In the genomic region with DNA sequence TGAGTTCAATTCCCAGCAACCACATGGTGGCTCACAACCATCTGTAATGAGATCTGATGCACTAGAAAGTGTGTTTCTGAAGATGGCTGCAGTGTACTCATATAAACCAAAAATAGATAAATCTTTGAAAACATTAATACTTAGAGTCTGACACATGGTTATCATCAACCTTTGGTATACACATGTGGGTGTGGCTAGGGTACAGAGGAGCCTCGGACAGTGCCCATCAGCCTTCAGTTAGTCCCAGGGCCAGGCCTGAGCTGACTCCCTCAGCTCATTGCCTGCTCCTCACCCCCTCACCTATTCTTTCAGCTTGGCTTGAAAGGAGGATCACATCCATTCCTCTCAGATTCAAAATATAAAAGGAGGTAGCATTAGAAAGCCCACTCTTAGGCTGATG, we compare ENCODE assay signal across 19 mouse cellular contexts. TPM values are rescaled to one million over a fixed set of nuclear protein-coding genes. Genes with fewer than 3 reads are reported as not detected.
A peak's percentile ranks its signal among the peaks of the same experiment; 100 is the strongest.
DNase-seq lines count a peak whose midpoint lies in the region; ATAC-seq and TF ChIP-seq lines count a peak whose summit lies in the region.
"Had no signal": no experiment of that assay in that cellular context is flagged by ENCODE, and none has a peak within 500 bp of the region (broad histone marks: within the 10 kb centered on the region; RNA-seq: fewer than 3 reads in every experiment).

No protein-coding gene starts in this region.

- H3K4me1 ChIP-seq in heart, embryonic 14.5 days (ENCODE audit: control insufficient read depth in 2 of 2, insufficient read depth in 2 of 2, low read length in 2 of 2), result peaks cover 14 to 17% of the 10 kb centered on the region in 2 experiments
- peaks cover 16% of the 10 kb centered on the region for H3K4me1 ChIP-seq in kidney, embryonic 15.5 days
- H3K4me1 ChIP-seq in lung, embryonic 16.5 days (replicated peaks; ENCODE audit: control insufficient read depth, insufficient read depth, low read length), result peaks cover 20% of the 10 kb centered on the region
- H3K4me1 ChIP-seq in lung, adult 2 months (ENCODE audit: control insufficient read depth, insufficient read depth, low read length), result peaks cover 4% of the 10 kb centered on the region; the same call in 1 of the 2 replicates
- no peaks in the 10 kb centered on the region for H3K4me1 ChIP-seq in small intestine, adult 2 months (ENCODE audit: control insufficient read depth, insufficient read depth, insufficient read length, low read length)
- H3K4me1 ChIP-seq: forebrain, embryonic 15.5 days had no signal

- WGBS in heart, embryonic 14.5 days, result 68% methylated on average over 1 of the region's 1 CpGs
- 85% methylated on average over 1 of the region's 1 CpGs for WGBS in kidney, embryonic 15.5 days
- WGBS in lung, embryonic 16.5 days, result 72% methylated on average over 1 of the region's 1 CpGs
- WGBS in lung, adult 2 months, result 74% methylated on average over 1 of the region's 1 CpGs
- WGBS in small intestine, adult 2 months, result 31% methylated on average over 1 of the region's 1 CpGs

- H3K4me2 ChIP-seq in heart, embryonic 14.5 days (ENCODE audit: low read length), result no peak overlapping the region
- H3K4me2 ChIP-seq in kidney, embryonic 15.5 days, result no peak overlapping the region
- no peak overlapping the region for H3K4me2 ChIP-seq in lung, embryonic 16.5 days (ENCODE audit: low read depth, low read length)
- H3K4me2 ChIP-seq: forebrain, embryonic 15.5 days; limb, embryonic 15.5 days had no signal

- DNase-seq in heart, postnatal 14 days, result no peak
- DNase-seq in kidney, adult 8-10 months, result no peak
- no peak for DNase-seq in lung, adult 2 months
- DNase-seq in urinary bladder, postnatal 4 days (ENCODE audit: low spot score in 2 of 2), result no peak
- DNase-seq: cerebellum, adult 8-10 months had no signal

- no peak for TF ChIP-seq POLR2A in lung, adult 2 months (IDR thresholded peaks at IDR 0.05; ENCODE audit: borderline replicate concordance, extremely low read depth, low read depth, low read length)
- no peak for TF ChIP-seq POLR2A in small intestine, adult 2 months (IDR thresholded peaks at IDR 0.05; ENCODE audit: low read depth, low read length)

- H3K9me3 ChIP-seq in heart, embryonic 14.5 days (ENCODE audit: control insufficient read depth, low read length), result no peaks in the 10 kb centered on the region
- H3K9me3 ChIP-seq in kidney, embryonic 15.5 days (replicated peaks), result no peaks in the 10 kb centered on the region
- no peaks in the 10 kb centered on the region for H3K9me3 ChIP-seq in lung, embryonic 16.5 days (ENCODE audit: control insufficient read depth, low read length)
- H3K9me3 ChIP-seq: forebrain, embryonic 15.5 days; limb, embryonic 15.5 days had no signal

- intact Hi-C loops in heart, postnatal 14 days (cut with DNase I), result no loop called here

- no peak overlapping the region for H3K4me3 ChIP-seq in heart, embryonic 14.5 days (ENCODE audit: control insufficient read depth in 1 of 2, insufficient read depth in 1 of 2, low read depth in 1 of 2, low read length in 2 of 2)
- H3K4me3 ChIP-seq in kidney, embryonic 15.5 days (replicated peaks), result no peak overlapping the region
- H3K4me3 ChIP-seq in lung, embryonic 16.5 days (ENCODE audit: low read length), result no peak overlapping the region
- no peak overlapping the region for H3K4me3 ChIP-seq in lung, adult 2 months (replicated peaks; ENCODE audit: extremely low read depth, low read depth, low read length)
- H3K4me3 ChIP-seq in small intestine, adult 2 months (ENCODE audit: low read depth, low read length), result no peak overlapping the region
- H3K4me3 ChIP-seq: erythroblast, embryonic 14.5 days; forebrain, embryonic 15.5 days; limb, embryonic 15.5 days had no signal

- no peak overlapping the region for H3K9ac ChIP-seq in heart, embryonic 14.5 days (ENCODE audit: low read length)
- no peak overlapping the region for H3K9ac ChIP-seq in kidney, embryonic 15.5 days
- no peak overlapping the region for H3K9ac ChIP-seq in lung, embryonic 16.5 days (ENCODE audit: low read length)
- H3K9ac ChIP-seq: forebrain, embryonic 15.5 days; limb, embryonic 15.5 days had no signal

- no peak for TF ChIP-seq CTCF in lung, adult 2 months (IDR thresholded peaks at IDR 0.05; ENCODE audit: insufficient read depth, low read length)
- TF ChIP-seq CTCF in small intestine, adult 2 months (IDR thresholded peaks at IDR 0.05; ENCODE audit: extremely low read depth, insufficient read length, insufficient replicate concordance, low read depth, low read length), result no peak

- H3K36me3 ChIP-seq in heart, embryonic 14.5 days (ENCODE audit: control insufficient read depth, insufficient read depth, low read length), result no peaks in the 10 kb centered on the region
- no peaks in the 10 kb centered on the region for H3K36me3 ChIP-seq in kidney, embryonic 15.5 days
- no peaks in the 10 kb centered on the region for H3K36me3 ChIP-seq in lung, embryonic 16.5 days (ENCODE audit: control insufficient read depth, insufficient read depth, low read length)
- no peaks in the 10 kb centered on the region for H3K36me3 ChIP-seq in small intestine, adult 2 months (ENCODE audit: control insufficient read depth, insufficient read depth, low read length)
- H3K36me3 ChIP-seq: forebrain, embryonic 15.5 days; limb, embryonic 15.5 days had no signal

- no peaks in the 10 kb centered on the region for H3K27me3 ChIP-seq in heart, embryonic 14.5 days (ENCODE audit: control insufficient read depth, insufficient read depth, low read length)
- no peaks in the 10 kb centered on the region for H3K27me3 ChIP-seq in kidney, embryonic 15.5 days
- no peaks in the 10 kb centered on the region for H3K27me3 ChIP-seq in lung, embryonic 16.5 days (ENCODE audit: control insufficient read depth, insufficient read depth, low read depth, low read length)
- H3K27me3 ChIP-seq in small intestine, adult 2 months (ENCODE audit: control insufficient read depth, insufficient read depth, low read length), result no peaks in the 10 kb centered on the region
- H3K27me3 ChIP-seq: forebrain, embryonic 15.5 days; limb, embryonic 15.5 days; Patski had no signal

- no peak for ATAC-seq in heart, embryonic 14.5 days (ENCODE audit: insufficient number of reproducible peaks, insufficient read depth, low FRiP score, low read depth)
- no peak for ATAC-seq in kidney, embryonic 15.5 days (replicated peaks; ENCODE audit: low FRiP score)
- no peak for ATAC-seq in lung, embryonic 16.5 days (ENCODE audit: low read depth)
- ATAC-seq: forebrain, embryonic 15.5 days; hindbrain, embryonic 16.5 days; Patski had no signal

- H3K27ac ChIP-seq in heart, embryonic 14.5 days (replicated peaks in 1 of 2; ENCODE audit: control insufficient read depth in 1 of 2, insufficient read depth in 1 of 2, low read depth in 2 of 2, low read length in 2 of 2), result peak overlapping the region; percentile 75 to 87
- H3K27ac ChIP-seq in kidney, embryonic 15.5 days, result peak overlapping the region; percentile 71
- peak overlapping the region; percentile 85 for H3K27ac ChIP-seq in lung, embryonic 16.5 days (ENCODE audit: low read length)
- peak overlapping the region; percentile 4; the same call in 1 of the 2 replicates for H3K27ac ChIP-seq in small intestine, adult 2 months (ENCODE audit: insufficient read depth, low read depth, low read length)
- H3K27ac ChIP-seq: forebrain, embryonic 15.5 days had no signal

RNA-seq across cellular contexts. Expression of gene Wdr86, which starts 8.0 kb away (rescaled TPM):
- 7.7 and 9.6 TPM in 2 replicates for polyA plus RNA-seq in heart, embryonic 14.5 days (2014; fragmentation: Nextera tagmentation; extraction: Ambion mirVana)
- 1 to 10 TPM in 1 of 2 experiments, under 1 TPM in 1; 0.78 to 1.0 TPM for total RNA-seq in heart, postnatal 14 days (2021)
- 28.4 and 32.4 TPM in 2 replicates for polyA plus RNA-seq in kidney, embryonic 15.5 days (2015; fragmentation: Nextera tagmentation; extraction: Ambion mirVana)
- 30.5 and 31.5 TPM in 2 replicates for polyA plus RNA-seq in lung, embryonic 16.5 days (2015; fragmentation: Nextera tagmentation; extraction: Ambion mirVana)
- 2.6 and 3.4 TPM in 2 replicates for polyA plus RNA-seq in lung, adult 2 months (2012; rRNA removed)
- polyA plus RNA-seq in small intestine, adult 2 months (2012; rRNA removed), result 1.3 and 2.5 TPM in 2 replicates
- polyA plus RNA-seq: erythroblast, embryonic 14.5 days; Patski had no signal

RNA-seq across cellular contexts. Expression of gene Crygn, which starts 19.3 kb away (rescaled TPM):
- polyA plus RNA-seq in heart, embryonic 14.5 days (2014; fragmentation: Nextera tagmentation; extraction: Ambion mirVana), result 1.5 TPM in 1 of 2 replicates, not detected in the other
- total RNA-seq in heart, postnatal 14 days (2021), result 1 to 10 TPM in 1 of 2 experiments, not detected in 1; 2.8 TPM
- 2.0 and 3.4 TPM in 2 replicates for polyA plus RNA-seq in kidney, embryonic 15.5 days (2015; fragmentation: Nextera tagmentation; extraction: Ambion mirVana)
- polyA plus RNA-seq in lung, embryonic 16.5 days (2015; fragmentation: Nextera tagmentation; extraction: Ambion mirVana), result 3.2 and 3.4 TPM in 2 replicates
- 0.27 and 0.28 TPM in 2 replicates for polyA plus RNA-seq in lung, adult 2 months (2012; rRNA removed)
- 0.37 TPM in 1 of 2 replicates, not detected in the other for polyA plus RNA-seq in small intestine, adult 2 months (2012; rRNA removed)
- total RNA-seq: granulocyte monocyte progenitor cell, adult 5-6 weeks; left cerebral cortex, postnatal 25 days; megakaryocyte progenitor cell, adult 5-6 weeks; neutrophil, adult 5-6 weeks had no signal
- polyA plus RNA-seq: embryonic facial prominence, embryonic 11.5 days; erythroblast, embryonic 14.5 days; Patski had no signal

RNA-seq across cellular contexts. Expression of gene Nub1, which starts 53.2 kb away (rescaled TPM):
- 27.5 and 28.0 TPM in 2 replicates for polyA plus RNA-seq in heart, embryonic 14.5 days (2014; fragmentation: Nextera tagmentation; extraction: Ambion mirVana)
- 10 to 100 TPM; 28.5 to 31.1 TPM for total RNA-seq in heart, postnatal 14 days (2021)
- 40.3 and 41.2 TPM in 2 replicates for polyA plus RNA-seq in kidney, embryonic 15.5 days (2015; fragmentation: Nextera tagmentation; extraction: Ambion mirVana)
- 39.0 and 40.0 TPM in 2 replicates for polyA plus RNA-seq in lung, embryonic 16.5 days (2015; fragmentation: Nextera tagmentation; extraction: Ambion mirVana)
- 49.0 and 59.9 TPM in 2 replicates for polyA plus RNA-seq in lung, adult 2 months (2012; rRNA removed)
- 15.4 and 44.1 TPM in 2 replicates for polyA plus RNA-seq in small intestine, adult 2 months (2012; rRNA removed)

Comparison
In these comparisons a context has a peak if more than half of its experiments do, and no peak if none do; other contexts are left out.
1. H3K27ac ChIP-seq: peak in every context shown above with its lines; median percentile 85 in lung, embryonic 16.5 days; 81 in heart, embryonic 14.5 days; 71 in kidney, embryonic 15.5 days; 4 in small intestine, adult 2 months.